ENCODE assay signal across 11 mouse cellular contexts in genomic region chr17:71300338-71300737, GRCm38 (mm10). TPM values are rescaled to one million over a fixed set of nuclear protein-coding genes. Genes with fewer than 3 reads are reported as not detected.
DNase-seq lines count a peak whose midpoint lies in the region; ATAC-seq lines count a peak whose summit lies in the region.
"Had no signal": no experiment of that assay in that cellular context is flagged by ENCODE, and none has a peak within 500 bp of the region (broad histone marks: within the 10 kb centered on the region; RNA-seq: fewer than 3 reads in every experiment).

No protein-coding gene starts in this region.

- no peaks in the 10 kb centered on the region for H3K27me3 ChIP-seq in lung, embryonic 16.5 days (ENCODE audit: control insufficient read depth, insufficient read depth, low read depth, low read length)
- no peaks in the 10 kb centered on the region for H3K27me3 ChIP-seq in midbrain, embryonic 13.5 days
- H3K27me3 ChIP-seq: hindbrain, embryonic 15.5 days had no signal

- H3K4me1 ChIP-seq in lung, embryonic 16.5 days (replicated peaks; ENCODE audit: control insufficient read depth, insufficient read depth, low read length), result no peaks in the 10 kb centered on the region
- H3K4me1 ChIP-seq in midbrain, embryonic 13.5 days (replicated peaks), result no peaks in the 10 kb centered on the region
- H3K4me1 ChIP-seq: hindbrain, embryonic 15.5 days had no signal

- peak; percentile 54 to 80 for DNase-seq in urinary bladder, postnatal 36 days (ENCODE audit: low spot score in 2 of 2)
- no peak for DNase-seq in urinary bladder, postnatal 4 days (ENCODE audit: low spot score in 2 of 2)
- peak; percentile 37 to 38 for DNase-seq in gastrocnemius, adult 8-10 months (ENCODE audit: low spot score in 2 of 2)
- no peak for DNase-seq in thymus, postnatal 14 days
- DNase-seq in Muller cell, postnatal 12 days (ENCODE audit: inconsistent ontology term), result no peak
- DNase-seq: cerebellum, adult 2 months; thymus, adult 2 months had no signal

- no peak overlapping the region for H3K4me3 ChIP-seq in lung, embryonic 16.5 days (ENCODE audit: low read length)
- H3K4me3 ChIP-seq in midbrain, embryonic 13.5 days (replicated peaks), result no peak overlapping the region
- H3K4me3 ChIP-seq: hindbrain, embryonic 15.5 days had no signal

- no peaks in the 10 kb centered on the region for H3K9me3 ChIP-seq in lung, embryonic 16.5 days (ENCODE audit: control insufficient read depth, low read length)
- H3K9me3 ChIP-seq in midbrain, embryonic 13.5 days, result no peaks in the 10 kb centered on the region
- H3K9me3 ChIP-seq: hindbrain, embryonic 15.5 days had no signal

- H3K27ac ChIP-seq in lung, embryonic 16.5 days (ENCODE audit: low read length), result no peak overlapping the region
- H3K27ac ChIP-seq in midbrain, embryonic 13.5 days, result no peak overlapping the region
- H3K27ac ChIP-seq: hindbrain, embryonic 15.5 days had no signal

- no peak overlapping the region for H3K9ac ChIP-seq in lung, embryonic 16.5 days (ENCODE audit: low read length)
- no peak overlapping the region for H3K9ac ChIP-seq in midbrain, embryonic 13.5 days (replicated peaks)
- H3K9ac ChIP-seq: hindbrain, embryonic 15.5 days had no signal

- H3K36me3 ChIP-seq in lung, embryonic 16.5 days (ENCODE audit: control insufficient read depth, insufficient read depth, low read length), result no peaks in the 10 kb centered on the region
- no peaks in the 10 kb centered on the region for H3K36me3 ChIP-seq in midbrain, embryonic 13.5 days
- H3K36me3 ChIP-seq: hindbrain, embryonic 15.5 days had no signal

- no peak overlapping the region for H3K4me2 ChIP-seq in lung, embryonic 16.5 days (ENCODE audit: low read depth, low read length)
- no peak overlapping the region for H3K4me2 ChIP-seq in midbrain, embryonic 13.5 days (replicated peaks)
- H3K4me2 ChIP-seq: hindbrain, embryonic 15.5 days had no signal

- 61% methylated on average over 2 of the region's 2 CpGs for WGBS in lung, embryonic 16.5 days
- 91% methylated on average over 2 of the region's 2 CpGs for WGBS in midbrain, embryonic 13.5 days

- ATAC-seq in lung, embryonic 16.5 days (ENCODE audit: low read depth), result peak; percentile 61; the same call in 1 of the 2 replicates
- ATAC-seq in midbrain, embryonic 13.5 days, result no peak
- ATAC-seq: forebrain, embryonic 14.5 days had no signal

RNA-seq across cellular contexts. Expression of gene Emilin2, which starts 11.4 kb away (rescaled TPM):
- total RNA-seq in gastrocnemius, adult 8-10 months (2022), result 1 to 10 TPM; 2.8 to 5.3 (median 3.2) TPM
- polyA plus RNA-seq in lung, embryonic 16.5 days (2015; fragmentation: Nextera tagmentation; extraction: Ambion mirVana), result 5.2 and 7.0 TPM in 2 replicates
- polyA plus RNA-seq in midbrain, embryonic 13.5 days (2015; fragmentation: Nextera tagmentation; extraction: Ambion mirVana), result 2.0 and 2.5 TPM in 2 replicates

Comparison
In these comparisons a context has a peak if more than half of its experiments do, and no peak if none do; other contexts are left out.
1. DNase-seq: peak in urinary bladder, postnatal 36 days (2 of 2) and gastrocnemius, adult 8-10 months (2 of 2); none in urinary bladder, postnatal 4 days (0 of 2), thymus, postnatal 14 days (single experiment) and Muller cell, postnatal 12 days (single experiment).